Mouse (Mus musculus) CH12.LX (cell line): ENCODE measurements around the gene Gm49387.

Source experiments
- CTCF ChIP-seq, 2 experiments: IDR thresholded peaks in 1 of 2; conservative IDR thresholded peaks in 1 of 2; 2 replicates each; pipeline ENCODE4 v1.5.1; 2011 to 2012; ENCODE audit warnings: low read depth in 2 of 2, low read length in 2 of 2, improper control_type of control experiment in 1 of 2, inconsistent platforms in 1 of 2, mild to moderate bottlenecking in 1 of 2, moderate library complexity in 1 of 2
- E2F4 ChIP-seq: IDR thresholded peaks from 2 replicates; pipeline ENCODE4 v1.6.1; 2011; ENCODE audit warnings: low read depth, low read length, improper control_type of control experiment; ENCODE audit not compliant: insufficient replicate concordance
- EP300 ChIP-seq: IDR thresholded peaks from 2 replicates; pipeline ENCODE4 v1.6.1; 2011; ENCODE audit warnings: low read length, improper control_type of control experiment
- ETS1 ChIP-seq: conservative IDR thresholded peaks from 2 replicates; pipeline ENCODE4 v1.6.1; 2012; ENCODE audit warnings: low read depth, mild to moderate bottlenecking, inconsistent platforms, low read length, improper control_type of control experiment, moderate library complexity
- JUN ChIP-seq: IDR thresholded peaks from 2 replicates; pipeline ENCODE4 v1.6.1; 2011; ENCODE audit warnings: low read depth, mild to moderate bottlenecking, low read length, improper control_type of control experiment, moderate library complexity; ENCODE audit not compliant: insufficient read depth
- JUND ChIP-seq: conservative IDR thresholded peaks from 2 replicates; pipeline ENCODE4 v1.6.1; 2011; ENCODE audit warnings: low read depth, low read length, improper control_type of control experiment
- KAT2A ChIP-seq: IDR thresholded peaks from 2 replicates; pipeline ENCODE4 v1.6.1; 2012; ENCODE audit warnings: low read length, improper control_type of control experiment, inconsistent platforms; ENCODE audit not compliant: insufficient replicate concordance
- MAX ChIP-seq: IDR thresholded peaks from 2 replicates; pipeline ENCODE4 v1.6.1; 2011; ENCODE audit warnings: low read length, improper control_type of control experiment
- POLR2A ChIP-seq: IDR thresholded peaks from 2 replicates; pipeline ENCODE4 v1.6.1; 2011; ENCODE audit warnings: low read depth, mild to moderate bottlenecking, improper control_type of control experiment, low read length
- TCF12 ChIP-seq: IDR thresholded peaks from 2 replicates; pipeline ENCODE4 v1.6.1; 2014; ENCODE audit warnings: low read depth, mild to moderate bottlenecking, inconsistent platforms, low read length, improper control_type of control experiment
- USF2 ChIP-seq: conservative IDR thresholded peaks from 2 replicates; pipeline ENCODE4 v1.6.1; 2011; ENCODE audit warnings: low read depth, low read length, improper control_type of control experiment
- ZKSCAN1 ChIP-seq: IDR thresholded peaks from 2 replicates; pipeline ENCODE4 v1.6.1; 2012; ENCODE audit warnings: low read depth, inconsistent platforms, low read length, improper control_type of control experiment, borderline replicate concordance
- ZMIZ1 ChIP-seq: IDR thresholded peaks from 2 replicates; pipeline ENCODE4 v1.6.1; 2012; ENCODE audit warnings: low read depth, mild to moderate bottlenecking, inconsistent platforms, low read length, improper control_type of control experiment
- ZNF384 ChIP-seq: IDR thresholded peaks from 2 replicates; pipeline ENCODE4 v1.6.1; 2012; ENCODE audit warnings: low read depth, low read length, improper control_type of control experiment, inconsistent platforms

GRCm38 (mm10) chr14:31640346-31640889 lies at the start of gene Gm49387:
- TF ChIP-seq POLR2A (no peak), JUND (no peak), USF2 (no peak), CTCF (conservative IDR thresholded peaks at IDR 0.05 in 1 of 2, IDR thresholded peaks at IDR 0.05 in 1 of 2; ENCODE audit: low read depth in 2 of 2, low read length in 2 of 2) (no peak), MAX (no peak), EP300 (no peak), TCF12 (no peak), ZKSCAN1 (no peak), JUN (no peak), ZNF384 (no peak), ETS1 (no peak), KAT2A (no peak), ZMIZ1 (no peak), E2F4 (no peak)
